Comparison of ENCODE assay signal across 8 mouse cellular contexts in the genomic region with DNA sequence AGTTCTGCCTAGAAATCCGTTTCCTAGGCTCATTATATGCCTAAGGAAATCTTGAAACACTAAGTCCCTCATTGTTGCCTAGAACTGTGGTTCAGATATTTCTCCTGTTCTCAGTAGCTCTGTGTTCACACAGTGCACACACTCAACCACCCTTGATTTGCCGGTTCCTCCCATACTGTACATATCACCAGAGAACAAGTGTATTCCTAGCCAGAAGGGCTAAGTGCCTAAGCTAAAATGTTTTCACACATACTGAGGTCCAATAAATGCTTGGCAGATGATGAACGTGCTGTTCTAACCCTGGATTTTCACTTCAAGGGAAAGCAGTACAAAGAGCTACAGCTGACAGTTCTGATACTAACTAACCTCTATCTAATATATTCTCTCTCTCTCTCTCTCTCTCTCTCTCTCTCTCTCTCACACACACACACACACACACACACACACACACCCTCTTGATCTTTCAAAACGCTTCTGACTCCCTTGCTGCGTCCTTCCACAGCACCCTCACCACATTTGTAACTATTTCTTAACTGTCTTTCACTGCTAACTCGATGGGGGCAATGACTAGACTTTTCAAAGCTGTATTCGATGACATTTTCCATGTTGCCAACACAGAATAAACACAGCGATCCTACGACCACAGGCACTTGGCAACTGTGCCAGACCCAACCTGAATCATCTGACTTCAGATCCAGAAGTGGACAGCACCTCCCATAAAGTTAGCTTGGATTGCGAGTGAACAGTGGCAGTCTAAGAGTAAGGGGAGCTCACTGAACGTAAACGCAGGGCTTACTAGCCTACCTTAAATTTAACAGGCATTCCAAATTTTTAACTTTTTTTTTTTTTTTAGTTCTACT. TPM values are rescaled to one million over a fixed set of nuclear protein-coding genes. Genes with fewer than 3 reads are reported as not detected.
DNase-seq lines count a peak whose midpoint lies in the region; ATAC-seq and TF ChIP-seq lines count a peak whose summit lies in the region.

No protein-coding gene starts in this region.

- H3K4me2 ChIP-seq in embryonic facial prominence, embryonic 12.5 days (replicated peaks): peak overlapping the region; percentile 53
- peak overlapping the region; percentile 78 for H3K4me2 ChIP-seq in hindbrain, embryonic 16.5 days (ENCODE audit: low read length)
- H3K4me2 ChIP-seq in liver, embryonic 14.5 days (ENCODE audit: low read depth): peak overlapping the region; percentile 100
- H3K4me2 ChIP-seq in neural tube, embryonic 14.5 days (ENCODE audit: low read depth, low read length): peak overlapping the region; percentile 76

- H3K27ac ChIP-seq in embryonic facial prominence, embryonic 12.5 days: no peak overlapping the region
- H3K27ac ChIP-seq in hindbrain, embryonic 16.5 days (ENCODE audit: low read depth, low read length): peak overlapping the region; percentile 100; the same call in 1 of the 2 replicates
- H3K27ac ChIP-seq in liver, embryonic 14.5 days: peak overlapping the region; percentile 99
- H3K27ac ChIP-seq in neural tube, embryonic 14.5 days (ENCODE audit: low read depth, low read length): no peak overlapping the region; the same call in 1 of the 2 replicates

- H3K27me3 ChIP-seq in embryonic facial prominence, embryonic 12.5 days: no peaks in the 10 kb centered on the region
- H3K27me3 ChIP-seq in hindbrain, embryonic 16.5 days (replicated peaks; ENCODE audit: control insufficient read depth, insufficient read depth, low read length): no peaks in the 10 kb centered on the region
- no peaks in the 10 kb centered on the region for H3K27me3 ChIP-seq in liver, embryonic 14.5 days (ENCODE audit: control insufficient read depth, insufficient read depth, low read length)
- no peaks in the 10 kb centered on the region; the same call in 1 of the 2 replicates for H3K27me3 ChIP-seq in neural tube, embryonic 14.5 days (ENCODE audit: control insufficient read depth, insufficient read depth, low read length)

- 52% methylated on average over 12 of the region's 12 CpGs for WGBS in embryonic facial prominence, embryonic 12.5 days
- WGBS in hindbrain, embryonic 16.5 days: 43% methylated on average over 12 of the region's 12 CpGs
- WGBS in liver, embryonic 14.5 days (ENCODE audit: insufficient replicate concordance): 7% methylated on average over 12 of the region's 12 CpGs
- WGBS in neural tube, embryonic 14.5 days: 53% methylated on average over 12 of the region's 12 CpGs

- no peak for TF ChIP-seq EP300 in liver, embryonic 14.5 days (IDR thresholded peaks at IDR 0.05; ENCODE audit: low read depth)

- H3K4me3 ChIP-seq in embryonic facial prominence, embryonic 12.5 days: peak overlapping the region; percentile 71
- peak overlapping the region; percentile 91 for H3K4me3 ChIP-seq in hindbrain, embryonic 16.5 days (ENCODE audit: low read length)
- peak overlapping the region; percentile 89 to 91 for H3K4me3 ChIP-seq in liver, embryonic 14.5 days (ENCODE audit: insufficient read depth in 1 of 2, low read depth in 2 of 2, low read length in 2 of 2)
- H3K4me3 ChIP-seq in neural tube, embryonic 14.5 days (ENCODE audit: low read depth, low read length): peak overlapping the region; percentile 65

- no peak for ATAC-seq in embryonic facial prominence, embryonic 12.5 days (ENCODE audit: insufficient number of reproducible peaks, insufficient read depth, low FRiP score, low TSS enrichment)
- ATAC-seq in hindbrain, embryonic 16.5 days: no peak
- ATAC-seq in liver, embryonic 14.5 days (ENCODE audit: insufficient read depth): no peak
- no peak for ATAC-seq in neural tube, embryonic 14.5 days (ENCODE audit: low read depth)

- TF ChIP-seq CTCF in liver, embryonic 14.5 days (IDR thresholded peaks at IDR 0.05; ENCODE audit: low read depth): no peak

- peak overlapping the region; percentile 69 for H3K9ac ChIP-seq in embryonic facial prominence, embryonic 12.5 days
- H3K9ac ChIP-seq in hindbrain, embryonic 16.5 days (ENCODE audit: low read depth, low read length): peak overlapping the region; percentile 87
- peak overlapping the region; percentile 90 for H3K9ac ChIP-seq in liver, embryonic 14.5 days (replicated peaks)
- H3K9ac ChIP-seq in neural tube, embryonic 14.5 days (replicated peaks; ENCODE audit: low read depth, low read length): peak overlapping the region; percentile 78; the same call in 1 of the 2 replicates

- DNase-seq in thymus, postnatal 14 days: peak; percentile 21
- DNase-seq in thymus, postnatal 0 days (ENCODE audit: low spot score): no peak
- DNase-seq in liver, embryonic 14.5 days (ENCODE audit: low read depth in 3 of 3, low spot score in 3 of 3): no peak
- no peak for DNase-seq in spleen, adult 18-20 months
- DNase-seq in layer of hippocampus, postnatal 14 days (ENCODE audit: low spot score in 2 of 2): no peak

- no peaks in the 10 kb centered on the region for H3K36me3 ChIP-seq in embryonic facial prominence, embryonic 12.5 days
- H3K36me3 ChIP-seq in hindbrain, embryonic 16.5 days (ENCODE audit: control insufficient read depth, insufficient read depth, low read length): no peaks in the 10 kb centered on the region
- no peaks in the 10 kb centered on the region for H3K36me3 ChIP-seq in liver, embryonic 14.5 days (replicated peaks; ENCODE audit: control insufficient read depth, insufficient read depth, low read depth)
- H3K36me3 ChIP-seq in neural tube, embryonic 14.5 days (ENCODE audit: control insufficient read depth, insufficient read depth, low read length): no peaks in the 10 kb centered on the region

- H3K9me3 ChIP-seq in embryonic facial prominence, embryonic 12.5 days: no peaks in the 10 kb centered on the region
- H3K9me3 ChIP-seq in hindbrain, embryonic 16.5 days (ENCODE audit: control insufficient read depth, low read length): no peaks in the 10 kb centered on the region
- H3K9me3 ChIP-seq in liver, embryonic 14.5 days (ENCODE audit: control insufficient read depth, low read length): no peaks in the 10 kb centered on the region
- H3K9me3 ChIP-seq in neural tube, embryonic 14.5 days (ENCODE audit: control insufficient read depth, low read length): no peaks in the 10 kb centered on the region

- peaks cover 17% of the 10 kb centered on the region for H3K4me1 ChIP-seq in embryonic facial prominence, embryonic 12.5 days
- peaks cover 28% of the 10 kb centered on the region for H3K4me1 ChIP-seq in hindbrain, embryonic 16.5 days (ENCODE audit: control insufficient read depth, insufficient read depth, low read depth, low read length)
- peaks cover 20 to 21% of the 10 kb centered on the region in 2 experiments for H3K4me1 ChIP-seq in liver, embryonic 14.5 days (replicated peaks; ENCODE audit: control insufficient read depth in 2 of 2, insufficient read depth in 2 of 2, low read length in 1 of 2)
- H3K4me1 ChIP-seq in neural tube, embryonic 14.5 days (ENCODE audit: control insufficient read depth, insufficient read depth, low read length): peaks cover 15% of the 10 kb centered on the region

RNA-seq across cellular contexts. Expression of a gene that starts 1.1 kb away (rescaled TPM):
- 91.9 and 106 TPM in 2 replicates for polyA plus RNA-seq in thymus, postnatal 0 days (2015; fragmentation: Nextera tagmentation; extraction: Ambion mirVana)
- polyA plus RNA-seq in embryonic facial prominence, embryonic 12.5 days (2016; fragmentation: Nextera tagmentation; extraction: Ambion mirVana): 51.0 and 52.3 TPM in 2 replicates
- 71.6 and 84.9 TPM in 2 replicates for polyA plus RNA-seq in hindbrain, embryonic 16.5 days (2015; fragmentation: Nextera tagmentation; extraction: Ambion mirVana)
- polyA plus RNA-seq in liver, embryonic 14.5 days (2012; rRNA removed): 24.2 and 28.3 TPM in 2 replicates
- 26.8 and 27.3 TPM in 2 replicates for polyA plus RNA-seq in liver, embryonic 14.5 days (2014; fragmentation: Nextera tagmentation; extraction: Ambion mirVana)
- 66.5 and 69.7 TPM in 2 replicates for polyA plus RNA-seq in neural tube, embryonic 14.5 days (2014; fragmentation: Nextera tagmentation; extraction: Ambion mirVana)
- total RNA-seq in layer of hippocampus, postnatal 14 days (2021): 100 to 1,000 TPM; 231 to 249 TPM

RNA-seq across cellular contexts. Expression of a gene that starts 48.7 kb away (rescaled TPM):
- 118 and 131 TPM in 2 replicates for polyA plus RNA-seq in thymus, postnatal 0 days (2015; fragmentation: Nextera tagmentation; extraction: Ambion mirVana)
- 66.0 and 67.0 TPM in 2 replicates for polyA plus RNA-seq in embryonic facial prominence, embryonic 12.5 days (2016; fragmentation: Nextera tagmentation; extraction: Ambion mirVana)
- 94.2 and 99.7 TPM in 2 replicates for polyA plus RNA-seq in hindbrain, embryonic 16.5 days (2015; fragmentation: Nextera tagmentation; extraction: Ambion mirVana)
- polyA plus RNA-seq in liver, embryonic 14.5 days (2012; rRNA removed): 6.9 and 10.4 TPM in 2 replicates
- 17.6 and 17.9 TPM in 2 replicates for polyA plus RNA-seq in liver, embryonic 14.5 days (2014; fragmentation: Nextera tagmentation; extraction: Ambion mirVana)
- 92.9 and 102 TPM in 2 replicates for polyA plus RNA-seq in neural tube, embryonic 14.5 days (2014; fragmentation: Nextera tagmentation; extraction: Ambion mirVana)
- total RNA-seq in layer of hippocampus, postnatal 14 days (2021): 10 to 100 TPM; 81.0 to 86.8 TPM

Comparison
In these comparisons a context has a peak if more than half of its experiments do, and no peak if none do; other contexts are left out.
1. H3K27ac ChIP-seq: peak in hindbrain, embryonic 16.5 days (single experiment) and liver, embryonic 14.5 days (single experiment); none in embryonic facial prominence, embryonic 12.5 days (single experiment) and neural tube, embryonic 14.5 days (single experiment).
2. Peak in every context shown above with its lines, with median percentiles within 50 percentile points of each other: H3K4me2 ChIP-seq, H3K4me3 ChIP-seq and H3K9ac ChIP-seq.